Comparison of ENCODE assay signal across 9 mouse cellular contexts in genomic region chr6:145450628-145451403, GRCm38 (mm10).
DNase-seq lines count a peak whose midpoint lies in the region; ATAC-seq lines count a peak whose summit lies in the region.
"Had no signal": no experiment of that assay in that cellular context is flagged by ENCODE, and none has a peak within 500 bp of the region (broad histone marks: within the 10 kb centered on the region; RNA-seq: fewer than 3 reads in every experiment).

No protein-coding gene starts in this region.

- intact Hi-C loops in left cerebral cortex, postnatal 25 days (cut with DNase I), result no loop called here

- no peaks in the 10 kb centered on the region for H3K9me3 ChIP-seq in neural tube, embryonic 15.5 days (replicated peaks)

- H3K4me3 ChIP-seq in neural tube, embryonic 15.5 days (replicated peaks), result no peak overlapping the region

- no peak overlapping the region for H3K9ac ChIP-seq in neural tube, embryonic 15.5 days (replicated peaks)

- DNase-seq in frontal cortex, postnatal 14 days (ENCODE audit: low spot score in 2 of 2), result no peak
- DNase-seq in urinary bladder, postnatal 36 days (ENCODE audit: low spot score in 2 of 2), result peak; percentile 8 to 51
- DNase-seq in urinary bladder, postnatal 4 days (ENCODE audit: low spot score in 2 of 2), result no peak
- peak; percentile 50 to 78 for DNase-seq in left cerebral cortex, postnatal 25 days (ENCODE audit: low spot score in 2 of 2)
- DNase-seq in adrenal gland, adult 18-20 months (ENCODE audit: low spot score in 2 of 2), result no peak
- no peak for DNase-seq in spleen, postnatal 4 days (ENCODE audit: low spot score in 2 of 2)

- peaks cover 5% of the 10 kb centered on the region for H3K4me1 ChIP-seq in neural tube, embryonic 15.5 days

- no peak overlapping the region for H3K27ac ChIP-seq in neural tube, embryonic 15.5 days (replicated peaks)

- 78% methylated on average over 15 of the region's 15 CpGs for WGBS in neural tube, embryonic 15.5 days

- peak; percentile 96 for ATAC-seq in frontal cortex, adult (ENCODE audit: low TSS enrichment)
- ATAC-seq in neural tube, embryonic 15.5 days (ENCODE audit: low FRiP score), result no peak
- ATAC-seq: activated CD4-positive, CD25-positive, alpha-beta regulatory T cell, adult 4 months had no signal

- no peak overlapping the region for H3K4me2 ChIP-seq in neural tube, embryonic 15.5 days

- no peaks in the 10 kb centered on the region for H3K36me3 ChIP-seq in neural tube, embryonic 15.5 days

- H3K27me3 ChIP-seq in neural tube, embryonic 15.5 days (replicated peaks), result no peaks in the 10 kb centered on the region

Comparison
In these comparisons a context has a peak if more than half of its experiments do, and no peak if none do; other contexts are left out.
1. DNase-seq: peak in urinary bladder, postnatal 36 days (2 of 2) and left cerebral cortex, postnatal 25 days (2 of 2); none in frontal cortex, postnatal 14 days (0 of 2), urinary bladder, postnatal 4 days (0 of 2), adrenal gland, adult 18-20 months (0 of 2) and spleen, postnatal 4 days (0 of 2).